Mouse (Mus musculus) neural tube, embryonic 15.5 days (tissue): ENCODE data around the gene Gm10715. TPM values are rescaled to one million over a fixed set of nuclear protein-coding genes. Genes with fewer than 3 reads are reported as not detected.
"Not testable (repeated sequence)": the region's sequence is repeated elsewhere in the genome, so short reads cannot be mapped to it uniquely, and the experiment has no call there.

Experiments used
- ATAC-seq: fragments of 200-750 bp; cut with Nextera tagmentation; 2 replicates; pipeline ENCODE4 v1.8.0; 2017; ENCODE audit warnings: mild to moderate bottlenecking, moderate TSS enrichment, moderate library complexity; ENCODE audit not compliant: low FRiP score
- H3K27ac ChIP-seq: fragments of 300-500 bp; sonication (generic); replicated peaks from 2 replicates; pipeline ENCODE4 v1.5.1; 2015; ENCODE audit warnings: mild to moderate bottlenecking, inconsistent platforms
- H3K27me3 ChIP-seq: fragments of 300-500 bp; sonication (generic); replicated peaks from 2 replicates; pipeline ENCODE4 v1.6.1; 2015; ENCODE audit warnings: inconsistent platforms
- H3K36me3 ChIP-seq: fragments of 300-500 bp; sonication (generic); 2 replicates; pipeline ENCODE4 v1.6.1; 2015; ENCODE audit warnings: inconsistent platforms
- H3K4me1 ChIP-seq: fragments of 300-500 bp; sonication (generic); 2 replicates; pipeline ENCODE4 v1.6.1; 2015; ENCODE audit warnings: inconsistent platforms
- H3K4me2 ChIP-seq: fragments of 300-500 bp; sonication (generic); 2 replicates; pipeline ENCODE4 v1.6.1; 2015; ENCODE audit warnings: inconsistent platforms, mild to moderate bottlenecking, moderate library complexity
- H3K4me3 ChIP-seq: fragments of 300-500 bp; sonication (generic); replicated peaks from 2 replicates; pipeline ENCODE4 v1.5.1; 2015; ENCODE audit warnings: mild to moderate bottlenecking, inconsistent platforms
- H3K9ac ChIP-seq: fragments of 300-500 bp; sonication (generic); replicated peaks from 2 replicates; pipeline ENCODE4 v1.6.1; 2015; ENCODE audit warnings: mild to moderate bottlenecking, inconsistent platforms
- H3K9me3 ChIP-seq: fragments of 300-500 bp; sonication (generic); replicated peaks from 2 replicates; pipeline ENCODE4 v1.6.1; 2016; ENCODE audit warnings: inconsistent platforms
- WGBS: fragments of 180-500 bp; shearing (Covaris S2); methylation state at CpG from one replicate; pipeline ENCODE4 v1.1.7; 2015; ENCODE audit warnings: mixed read lengths; 5-methylcytosine and 5-hydroxymethylcytosine counted together
- polyA plus RNA-seq: library from polyadenylated mRNA; unstranded; fragments of >200 nt; fragmentation: Nextera tagmentation; extraction: Ambion mirVana; gene quantifications from 2 replicates; pipeline ENCODE4 v1.2.1, GENCODE M21; 2015

Gene Gm10715
- not detected in 2 replicates for polyA plus RNA-seq

- H3K4me2 ChIP-seq, H3K27ac ChIP-seq, H3K4me3 ChIP-seq, H3K36me3 ChIP-seq, H3K4me1 ChIP-seq, ATAC-seq, H3K27me3 ChIP-seq, H3K9ac ChIP-seq, H3K9me3 ChIP-seq: not testable (repeated sequence)
- 81% methylated on average over 8 of the region's 8 CpGs for WGBS
These were observed at the start of gene Gm10715 for GRCm38 (mm10) chr9:3036577-3036976. TSS of gene Gm10715 (plus strand) at chr9:3036877.

- not testable (repeated sequence) for H3K9ac ChIP-seq, H3K4me1 ChIP-seq, H3K27me3 ChIP-seq, H3K36me3 ChIP-seq, ATAC-seq, H3K9me3 ChIP-seq, H3K4me3 ChIP-seq, H3K4me2 ChIP-seq, H3K27ac ChIP-seq
- WGBS = 74% methylated on average over 12 of the region's 12 CpGs
These were observed 36.2 kb upstream of the Gm10715 start, which contains the start of gene Gm10722 for GRCm38 (mm10) chr9:3000445-3000972. TSS of gene Gm10722 (plus strand) at chr9:3000922.

GRCm38 (mm10) chr9:3001006-3001405 is 35.7 kb upstream of the Gm10715 start:
- not testable (repeated sequence) for H3K9ac ChIP-seq, ATAC-seq, H3K27ac ChIP-seq, H3K36me3 ChIP-seq, H3K4me3 ChIP-seq, H3K27me3 ChIP-seq, H3K9me3 ChIP-seq, H3K4me1 ChIP-seq, H3K4me2 ChIP-seq
- 67% methylated on average over 8 of the region's 8 CpGs for WGBS

- H3K27me3 ChIP-seq, H3K9me3 ChIP-seq, H3K4me3 ChIP-seq, H3K27ac ChIP-seq, H3K4me2 ChIP-seq, H3K36me3 ChIP-seq, H3K9ac ChIP-seq, H3K4me1 ChIP-seq: not testable (repeated sequence)
- ATAC-seq = peak; percentile 84
- 70% methylated on average over 9 of the region's 11 CpGs for WGBS
These were observed 34.6 kb upstream of the Gm10715 start for GRCm38 (mm10) chr9:3001948-3002659.

- H3K9me3 ChIP-seq, H3K27me3 ChIP-seq, H3K9ac ChIP-seq, ATAC-seq, H3K4me1 ChIP-seq, H3K36me3 ChIP-seq, H3K27ac ChIP-seq, H3K4me3 ChIP-seq, H3K4me2 ChIP-seq: not testable (repeated sequence)
- 73% methylated on average over 6 of the region's 14 CpGs for WGBS
These were observed 33.8 kb upstream of the Gm10715 start, which contains the start of gene Gm11168 for GRCm38 (mm10) chr9:3002794-3003396. TSS of gene Gm11168 (plus strand) at chr9:3003346.

GRCm38 (mm10) chr9:3006179-3006578 is 30.5 kb upstream of the Gm10715 start:
- ATAC-seq = not testable (repeated sequence)

GRCm38 (mm10) chr9:3006636-3007035 is 30.0 kb upstream of the Gm10715 start:
- not testable (repeated sequence) for H3K27ac ChIP-seq, H3K36me3 ChIP-seq, H3K9ac ChIP-seq, H3K4me2 ChIP-seq, H3K9me3 ChIP-seq, H3K27me3 ChIP-seq, H3K4me3 ChIP-seq, H3K4me1 ChIP-seq
- peak; percentile 83 for ATAC-seq
- 74% methylated on average over 8 of the region's 8 CpGs for WGBS

More at GRCm38 (mm10) chr9:3006179-3006578, 30.5 kb upstream of the Gm10715 start:
- not testable (repeated sequence) for H3K4me1 ChIP-seq, H3K9me3 ChIP-seq, H3K4me3 ChIP-seq, H3K4me2 ChIP-seq, H3K27me3 ChIP-seq, H3K9ac ChIP-seq, H3K27ac ChIP-seq, H3K36me3 ChIP-seq
- 85% methylated on average over 1 of the region's 5 CpGs for WGBS

GRCm38 (mm10) chr9:3007272-3007671 is 29.4 kb upstream of the Gm10715 start:
- 79% methylated on average over 8 of the region's 9 CpGs for WGBS
- H3K4me1 ChIP-seq, H3K9ac ChIP-seq, H3K27me3 ChIP-seq, H3K4me2 ChIP-seq, H3K4me3 ChIP-seq, H3K27ac ChIP-seq, H3K9me3 ChIP-seq, H3K36me3 ChIP-seq: not testable (repeated sequence)
- ATAC-seq = peak; percentile 46; the same call in 1 of the 2 replicates

GRCm38 (mm10) chr9:3009331-3009730 is 27.3 kb upstream of the Gm10715 start:
- not testable (repeated sequence) for H3K9me3 ChIP-seq, H3K4me1 ChIP-seq, H3K27me3 ChIP-seq, H3K4me2 ChIP-seq, H3K9ac ChIP-seq, H3K4me3 ChIP-seq, H3K27ac ChIP-seq, H3K36me3 ChIP-seq
- WGBS = no CpG with 5 or more reads among the region's 5 CpGs
- 0 out of 2 replicates have a peak, but pooled peaks have one; percentile 42 for ATAC-seq

GRCm38 (mm10) chr9:3012054-3012621 is 24.5 kb upstream of the Gm10715 start:
- H3K27me3 ChIP-seq, H3K27ac ChIP-seq, H3K36me3 ChIP-seq, H3K4me3 ChIP-seq, H3K9ac ChIP-seq, H3K4me1 ChIP-seq, H3K9me3 ChIP-seq, ATAC-seq, H3K4me2 ChIP-seq: not testable (repeated sequence)
- WGBS = 89% methylated on average over 3 of the region's 7 CpGs

GRCm38 (mm10) chr9:3012733-3013279 is 23.9 kb upstream of the Gm10715 start, which contains the start of gene Gm10721:
TSS of gene Gm10721 (plus strand) at chr9:3013140.
- H3K27me3 ChIP-seq, H3K4me3 ChIP-seq, H3K4me2 ChIP-seq, H3K27ac ChIP-seq, H3K4me1 ChIP-seq, H3K9ac ChIP-seq, H3K36me3 ChIP-seq, H3K9me3 ChIP-seq: not testable (repeated sequence)
- peak; percentile 63 for ATAC-seq
- no CpG with 5 or more reads among the region's 11 CpGs for WGBS
